Mouse (Mus musculus) lung, adult 2 months (tissue): Measurements from ENCODE around the gene Inca1.

Experiments used
- CTCF ChIP-seq: fragments of 200-500 bp; IDR thresholded peaks from 2 replicates; pipeline ENCODE4 v1.5.1; 2011; ENCODE audit warnings: mild to moderate bottlenecking, low read length, control low read depth; ENCODE audit not compliant: insufficient read depth
- POLR2A ChIP-seq: fragments of 200-500 bp; IDR thresholded peaks from 2 replicates; pipeline ENCODE4 v1.6.1; 2011; ENCODE audit warnings: low read depth, mild to moderate bottlenecking, control low read depth, low read length, borderline replicate concordance; ENCODE audit errors: extremely low read depth

- TF ChIP-seq CTCF (no peak), POLR2A (no peak)
These were observed 55.3 kb downstream of the Inca1 start for GRCm38 (mm10) chr11:70644564-70645103.
